Mouse (Mus musculus): Measurements from ENCODE around the gene 9030025P20Rik.
"Not testable (repeated sequence)": the region's sequence is repeated elsewhere in the genome, so short reads cannot be mapped to it uniquely, and the experiment has no call there.

9030025P20Rik gene

GRCm38 (mm10) chr17:14978362-14979038 lies at the start of gene 9030025P20Rik, which contains the start of gene Gm3417:
Gene 9030025P20Rik, plus strand, starts transcription at chr17:14978468.
Gene Gm3417, minus strand, starts transcription at chr17:14978790.
- not testable (repeated sequence) for DNase-seq (ENCODE audit: low spot score in 2 of 2)

DNA sequence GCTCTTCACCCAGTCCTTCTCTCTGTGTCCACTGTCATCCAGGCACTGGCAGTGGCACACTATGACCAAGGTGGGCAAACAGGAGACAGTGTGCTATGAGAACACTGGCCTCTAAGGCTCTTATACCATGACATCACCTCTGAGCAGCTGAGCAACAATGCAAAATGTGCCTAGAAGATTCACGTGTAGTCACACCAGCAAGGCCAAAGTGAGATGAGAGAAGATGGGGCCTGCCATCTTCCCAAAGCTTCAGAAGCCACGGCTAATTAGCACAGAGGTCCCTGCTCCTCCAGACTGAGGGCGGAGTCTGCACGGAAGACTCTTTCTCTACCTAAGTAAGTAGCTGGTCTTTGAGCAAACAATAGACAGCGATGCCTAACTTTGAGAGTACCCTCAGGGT lies 49.6 kb upstream of the 9030025P20Rik start:
- DNase-seq (ENCODE audit: low spot score in 2 of 2) = no peak

DNA sequence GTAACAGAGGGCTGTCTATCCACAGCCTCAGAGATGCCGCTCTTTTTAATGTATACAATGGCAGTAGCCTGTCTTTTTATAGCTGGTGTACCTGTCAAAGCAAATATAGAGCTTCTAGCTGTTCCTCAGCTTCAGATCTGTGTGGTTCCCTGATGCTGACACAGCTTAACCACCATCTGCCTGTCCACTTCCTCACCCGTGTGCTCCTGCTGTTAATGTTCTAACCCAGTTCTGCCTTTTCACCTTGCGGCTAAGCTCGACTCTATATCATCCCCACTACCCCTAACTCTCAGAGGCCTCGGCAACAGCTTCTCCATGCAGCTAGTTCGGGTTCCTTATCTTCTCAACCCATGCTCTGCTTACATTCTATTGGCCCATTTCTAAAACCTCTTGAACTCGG lies 47.6 kb upstream of the 9030025P20Rik start:
- DNase-seq (ENCODE audit: low spot score in 2 of 2) = no peak

DNA sequence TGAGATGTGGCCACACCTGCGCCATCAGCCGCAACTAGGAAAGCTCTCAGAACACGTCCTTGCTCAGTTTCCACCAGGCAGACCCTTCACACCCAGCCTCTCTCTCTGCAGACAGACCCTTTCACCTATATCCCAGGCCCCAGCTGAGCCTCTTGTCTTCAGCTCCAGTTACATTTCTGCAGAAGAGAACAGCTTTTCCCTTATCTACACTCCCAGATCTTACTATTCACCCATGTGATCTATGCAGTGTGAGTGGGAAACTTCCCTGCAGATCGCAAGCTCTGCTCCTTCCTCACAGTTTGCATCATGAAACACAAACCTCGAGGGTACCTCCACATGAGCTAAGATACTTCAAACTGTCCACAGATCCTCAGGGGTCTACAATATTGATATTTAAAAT lies 46.8 kb upstream of the 9030025P20Rik start:
- DNase-seq (ENCODE audit: low spot score in 2 of 2) = no peak

- not testable (repeated sequence) for DNase-seq (ENCODE audit: low spot score in 2 of 2)
Measured at GRCm38 (mm10) chr17:14935280-14935679, 43.0 kb upstream of the 9030025P20Rik start.

- no peak for DNase-seq (ENCODE audit: low spot score in 2 of 2)
Measured at GRCm38 (mm10) chr17:14935841-14936605, 42.2 kb upstream of the 9030025P20Rik start.

DNA sequence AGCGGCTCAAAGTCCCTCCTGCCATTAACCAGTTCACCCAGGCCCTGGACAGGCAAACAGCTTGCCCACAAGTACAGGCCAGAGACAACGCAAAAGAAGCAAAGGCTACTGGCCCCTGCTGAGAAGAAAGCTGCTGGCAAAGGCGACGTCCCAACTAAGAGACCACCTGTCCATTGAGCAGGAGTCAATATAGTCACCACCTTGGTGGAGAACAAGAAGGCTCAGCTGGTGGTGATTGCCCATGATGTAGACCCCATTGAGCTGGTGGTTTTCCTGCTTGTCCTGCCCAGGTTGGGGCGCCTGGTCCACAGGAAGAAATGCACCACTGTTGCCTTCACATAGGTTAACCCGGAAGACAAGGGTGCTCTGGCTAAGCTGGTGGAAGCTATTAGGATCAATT lies 36.1 kb upstream of the 9030025P20Rik start:
- DNase-seq (ENCODE audit: low spot score in 2 of 2) = not testable (repeated sequence)

- peak; percentile 96 to 98 for DNase-seq (ENCODE audit: low spot score in 2 of 2)
Measured at GRCm38 (mm10) chr17:14943009-14943728, 35.1 kb upstream of the 9030025P20Rik start, which contains the start of the genes Wdr27 and 1600012H06Rik. Gene Wdr27, minus strand, starts transcription at chr17:14943158. Gene 1600012H06Rik, plus strand, starts transcription at chr17:14943184.

DNA sequence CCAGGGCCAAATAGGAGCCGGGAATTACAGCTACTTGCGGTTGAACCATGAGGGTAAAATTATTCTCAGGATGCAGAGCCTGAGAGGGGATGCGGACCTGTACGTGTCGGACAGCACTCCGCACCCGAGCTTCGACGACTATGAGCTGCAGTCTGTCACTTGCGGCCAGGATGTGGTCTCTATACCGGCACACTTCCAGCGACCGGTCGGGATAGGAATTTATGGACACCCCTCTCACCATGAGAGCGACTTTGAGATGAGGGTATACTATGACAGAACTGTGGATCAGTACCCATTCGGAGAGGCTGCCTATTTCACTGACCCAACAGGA lies 34.6 kb upstream of the 9030025P20Rik start:
- DNase-seq (ENCODE audit: low spot score in 2 of 2) = no peak

GRCm38 (mm10) chr17:14944551-14944950 lies 33.7 kb upstream of the 9030025P20Rik start:
- DNase-seq (ENCODE audit: low spot score in 2 of 2) = peak in 1 of 2 experiments; percentile 35

DNA sequence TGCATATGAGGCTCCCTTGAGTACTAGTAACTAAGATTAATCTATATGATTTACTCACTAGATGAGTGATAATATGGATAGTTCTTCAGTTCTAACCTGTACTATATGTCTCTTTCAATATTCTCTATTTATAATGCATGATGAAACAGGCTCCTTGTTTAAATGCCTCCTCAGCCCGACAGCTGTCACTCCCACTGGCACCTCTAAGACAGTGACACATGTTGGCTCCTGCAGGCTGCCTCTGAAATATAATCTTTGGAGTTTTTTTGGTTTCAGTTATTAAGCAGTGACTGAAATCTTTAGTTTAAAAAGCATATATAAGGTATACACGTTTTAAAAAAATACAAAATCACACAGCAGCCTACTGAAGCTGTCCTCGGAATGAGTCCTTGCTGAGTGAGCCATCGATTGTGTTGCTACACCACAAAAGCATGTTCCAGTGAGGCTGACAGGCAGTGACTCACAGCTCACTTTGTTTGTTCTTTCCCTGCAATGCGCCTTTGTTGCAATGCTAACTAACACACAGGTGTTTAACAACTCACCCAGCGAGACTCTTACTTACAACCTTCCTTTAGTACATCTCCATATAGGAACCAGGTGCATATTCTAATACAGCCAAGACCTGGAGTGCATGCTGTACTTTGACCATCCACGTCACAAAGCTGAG lies 29.0 kb upstream of the 9030025P20Rik start:
- DNase-seq (ENCODE audit: low spot score in 2 of 2) = peak in 1 of 2 experiments; percentile 30

DNA sequence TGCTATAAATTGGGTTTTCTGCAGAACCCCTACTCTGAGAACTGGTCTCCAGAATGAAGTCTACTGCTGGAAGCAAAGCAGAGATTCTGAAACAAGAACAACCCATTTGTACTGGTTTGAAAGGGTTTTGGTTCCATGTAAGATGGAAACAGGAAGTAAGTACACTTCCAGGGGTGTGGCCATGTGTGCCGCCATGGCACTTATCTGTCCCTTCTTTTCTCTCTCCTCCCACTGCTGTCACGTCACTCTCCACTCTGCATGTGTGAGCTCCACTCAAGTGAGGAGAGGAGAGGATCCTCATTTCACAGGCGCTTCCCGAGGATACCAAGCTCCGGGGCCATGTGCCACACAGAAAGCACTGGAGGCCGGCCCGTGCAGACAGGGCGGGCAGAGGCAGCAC lies 24.8 kb upstream of the 9030025P20Rik start:
- DNase-seq (ENCODE audit: low spot score in 2 of 2) = no peak

GRCm38 (mm10) chr17:14958686-14959327 lies 19.5 kb upstream of the 9030025P20Rik start:
- DNase-seq (ENCODE audit: low spot score in 2 of 2) = no peak

DNA sequence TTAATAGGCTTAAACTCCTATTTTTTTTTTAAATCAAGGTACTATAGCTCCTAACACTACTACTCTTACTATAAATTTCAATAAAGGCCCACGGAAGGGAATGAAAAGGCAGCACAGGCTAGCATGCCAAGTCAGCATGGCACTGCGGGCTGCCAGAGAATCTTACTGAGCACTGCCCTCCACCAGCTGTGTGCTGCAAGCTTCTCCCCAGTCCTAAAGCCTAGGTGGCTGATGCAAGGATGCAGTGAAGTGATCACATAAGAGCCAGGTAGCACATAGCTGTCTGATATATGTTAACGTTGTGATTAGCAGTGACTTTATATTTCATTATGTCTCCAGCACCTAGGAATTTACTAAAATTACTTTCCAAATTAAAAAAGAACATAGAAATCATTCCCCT lies 18.3 kb upstream of the 9030025P20Rik start:
- no peak for DNase-seq (ENCODE audit: low spot score in 2 of 2)

- DNase-seq (ENCODE audit: low spot score in 2 of 2) = peak in 1 of 2 experiments; percentile 37
Measured at GRCm38 (mm10) chr17:14960520-14960919, 17.7 kb upstream of the 9030025P20Rik start.

DNA sequence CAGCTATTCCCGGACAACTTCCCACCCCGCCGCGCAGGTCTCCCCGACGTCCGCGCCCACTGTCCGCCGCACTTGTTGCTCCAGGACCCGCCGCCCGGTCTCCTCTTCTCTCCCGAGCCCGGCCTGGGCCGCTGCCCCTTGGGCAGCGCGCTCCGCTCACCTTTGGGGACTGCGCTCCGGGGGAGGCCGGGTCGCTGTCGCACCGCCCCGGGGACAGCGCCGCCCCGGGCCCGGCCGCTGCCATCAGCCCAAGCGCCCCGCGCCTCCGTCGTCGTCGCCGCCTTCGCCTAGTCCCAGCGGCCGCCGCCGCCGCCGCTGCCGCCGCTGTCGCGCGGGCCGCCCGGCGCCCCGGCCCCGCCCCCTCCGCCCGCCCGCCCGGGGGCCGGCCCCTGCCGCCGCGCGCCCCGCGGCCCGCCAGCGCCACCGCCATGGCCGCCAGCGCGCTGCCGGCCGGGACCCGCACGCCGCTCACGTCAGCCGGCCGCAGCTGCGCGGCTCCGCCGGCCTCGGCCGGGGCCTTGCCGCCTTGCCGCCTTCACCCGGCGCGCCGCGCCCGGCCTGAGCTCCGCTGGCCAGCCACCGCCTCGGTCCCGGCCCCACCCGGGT lies 17.2 kb upstream of the 9030025P20Rik start, which contains the start of gene Phf10:
Gene Phf10, minus strand, starts transcription at position 323 of the 606 bp plus-strand sequence.
- peak in 1 of 2 experiments; percentile 53 for DNase-seq (ENCODE audit: low spot score in 2 of 2)

DNA sequence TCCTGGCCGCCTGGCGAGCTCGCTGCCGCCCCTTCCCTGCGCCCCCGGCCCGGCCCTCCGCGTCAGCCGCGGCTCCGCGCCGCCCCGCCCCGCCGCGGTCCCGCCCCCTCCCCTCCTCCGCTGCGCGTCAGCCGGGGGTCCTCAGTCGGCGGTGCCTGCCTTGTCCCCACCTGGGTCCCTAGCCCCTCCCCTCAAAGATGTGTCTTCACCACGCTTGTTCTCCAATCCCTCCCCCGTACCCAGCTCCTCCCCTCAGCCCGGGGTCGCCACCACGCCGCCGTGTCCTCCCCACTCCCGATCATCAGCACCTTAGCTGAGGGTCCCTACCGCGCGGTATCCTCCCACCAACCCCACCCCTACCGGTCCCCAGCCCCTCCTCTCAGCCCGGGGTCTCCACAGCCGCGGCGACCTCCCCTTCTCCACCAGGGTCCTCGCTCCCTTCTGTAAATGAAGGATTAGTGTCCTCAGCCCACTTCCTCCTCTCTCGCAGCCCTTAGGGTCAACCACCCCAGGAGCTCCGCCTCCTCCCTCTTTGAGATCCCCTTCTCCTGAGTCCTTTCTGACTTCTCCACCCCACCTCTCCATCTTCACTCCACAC lies 16.6 kb upstream of the 9030025P20Rik start:
- not testable (repeated sequence) for DNase-seq (ENCODE audit: low spot score in 2 of 2)

GRCm38 (mm10) chr17:14968373-14968913 lies 9.8 kb upstream of the 9030025P20Rik start:
- DNase-seq (ENCODE audit: low spot score in 2 of 2) = not testable (repeated sequence)

DNA sequence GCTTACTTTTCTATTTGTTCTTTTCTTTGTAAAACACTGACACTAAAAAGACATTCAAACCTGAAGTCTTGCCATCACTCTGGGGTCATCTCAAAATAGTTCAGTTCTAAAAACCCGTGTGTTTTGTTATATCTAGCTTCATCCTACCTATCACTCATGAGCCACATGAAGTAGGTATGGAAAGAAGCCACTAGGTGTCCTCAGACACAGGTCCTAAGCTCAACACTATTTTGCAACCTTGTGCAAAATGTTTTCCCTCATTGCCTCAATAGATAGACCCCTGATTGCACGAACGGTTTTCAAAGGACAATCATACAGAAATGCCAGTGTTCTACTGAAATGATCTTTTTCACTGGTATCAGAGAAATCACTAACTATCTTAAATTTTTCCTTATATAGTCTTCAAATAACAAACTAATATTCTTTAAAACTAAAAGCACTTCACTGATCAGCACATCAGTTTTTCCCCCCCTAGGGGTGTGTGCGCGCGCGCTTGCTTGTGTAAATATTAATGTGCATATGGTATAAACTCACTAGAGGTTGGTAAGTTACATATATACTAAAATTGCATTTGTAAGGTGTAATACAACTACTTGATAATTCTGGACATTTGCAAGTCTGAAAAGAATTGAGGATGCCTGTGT lies 428 bp upstream of the 9030025P20Rik start:
- not testable (repeated sequence) for DNase-seq (ENCODE audit: low spot score in 2 of 2)

Measured in urinary bladder, adult 18-20 months (tissue).